Mouse (Mus musculus) retina, embryonic 14.5 days (tissue): ENCODE measurements at regions not wholly inside any gene's neighbourhood (a gene's known extent, or its start where the extent isn't known, plus 50 kb on each side); places are given as distances from the start of the nearest gene placed in this dataset.
A peak's percentile ranks its signal among the peaks of the same experiment; 100 is the strongest.

Experiments
- DNase-seq: peaks from one replicate; pipeline ENCODE4 v3.0.0-alpha.2; 2015; ENCODE audit warnings: low spot score

DNA sequence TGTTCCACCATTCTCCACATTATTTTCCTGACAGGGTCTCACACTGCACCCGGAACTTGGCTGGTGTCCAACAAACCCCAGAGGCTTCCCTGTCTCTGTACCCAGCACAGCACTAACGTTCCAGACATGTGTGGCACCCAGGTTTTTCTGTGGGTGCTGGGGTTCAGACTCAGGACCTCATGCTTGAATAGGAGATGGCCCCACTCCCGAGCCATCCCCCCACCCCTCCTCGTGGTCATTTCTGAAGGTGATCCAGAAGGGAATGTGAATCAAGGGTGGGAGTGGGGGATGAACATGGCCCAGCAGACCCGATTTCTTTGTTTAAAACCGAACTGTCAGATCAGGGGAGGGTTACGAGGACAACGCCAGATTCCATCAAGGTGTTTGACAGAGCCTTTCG is 245.6 kb downstream of the Tbc1d1 start:
- no peak for DNase-seq

DNA sequence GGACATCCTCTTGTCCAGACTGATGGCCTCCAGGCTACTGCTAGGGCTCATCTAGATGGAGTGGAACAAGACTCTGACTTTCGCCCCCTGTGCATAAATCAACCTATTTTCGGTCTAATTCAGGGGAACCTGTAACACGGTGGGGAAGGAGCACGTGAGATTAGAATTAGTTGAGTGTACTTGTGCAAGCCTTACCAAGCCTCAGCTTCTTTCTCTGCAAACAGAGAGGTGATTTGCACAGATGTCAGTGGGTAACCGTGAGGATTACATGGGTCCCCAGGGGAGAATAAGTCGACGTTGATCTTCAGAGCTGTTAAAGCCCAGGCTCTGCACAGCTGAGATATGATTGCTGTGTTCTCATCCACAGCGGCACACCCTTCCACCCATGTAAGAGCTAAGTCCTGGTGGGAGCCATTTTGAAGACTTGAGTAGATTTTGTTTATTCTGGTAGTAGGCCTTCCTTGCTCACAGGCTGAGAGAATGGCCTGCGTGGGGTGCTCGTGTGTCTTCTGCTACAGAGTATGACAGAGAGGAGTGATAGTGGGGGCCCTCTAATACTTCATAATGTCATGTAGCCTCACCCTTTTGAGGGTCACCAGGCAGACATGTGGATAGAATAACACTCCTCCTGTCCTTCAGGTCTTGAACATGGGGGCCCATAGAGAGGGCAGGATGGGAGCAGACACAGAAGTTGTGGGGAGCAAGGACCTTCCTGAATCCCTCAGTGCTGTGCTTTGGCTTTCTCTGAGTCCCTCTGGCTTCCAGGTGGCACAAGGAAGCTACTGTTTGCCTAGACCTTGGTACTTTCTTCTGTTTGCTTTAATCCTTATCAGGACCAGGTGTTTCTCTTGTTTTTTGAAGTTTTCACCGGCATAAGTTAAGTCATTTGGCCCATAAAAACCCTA is 247.2 kb downstream of the Tbc1d1 start:
- DNase-seq: no peak

DNA sequence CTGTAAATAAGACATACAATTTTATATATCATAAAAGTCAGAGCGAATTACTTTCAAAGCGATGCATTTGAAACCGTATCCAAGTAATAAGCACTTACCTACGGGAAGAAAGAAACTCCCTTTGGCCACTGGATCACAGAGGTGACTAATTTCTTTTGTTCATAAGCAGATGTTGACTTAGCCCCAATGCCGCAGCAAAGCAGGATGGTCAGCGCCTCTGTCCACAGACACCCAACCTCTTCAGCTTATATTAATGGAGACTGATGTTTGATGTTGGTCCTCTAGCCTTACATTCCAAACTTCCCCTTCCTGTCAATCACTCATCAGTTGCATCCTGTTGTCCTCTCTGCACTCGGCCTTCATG is 247.9 kb downstream of the Tbc1d1 start:
- no peak for DNase-seq

DNA sequence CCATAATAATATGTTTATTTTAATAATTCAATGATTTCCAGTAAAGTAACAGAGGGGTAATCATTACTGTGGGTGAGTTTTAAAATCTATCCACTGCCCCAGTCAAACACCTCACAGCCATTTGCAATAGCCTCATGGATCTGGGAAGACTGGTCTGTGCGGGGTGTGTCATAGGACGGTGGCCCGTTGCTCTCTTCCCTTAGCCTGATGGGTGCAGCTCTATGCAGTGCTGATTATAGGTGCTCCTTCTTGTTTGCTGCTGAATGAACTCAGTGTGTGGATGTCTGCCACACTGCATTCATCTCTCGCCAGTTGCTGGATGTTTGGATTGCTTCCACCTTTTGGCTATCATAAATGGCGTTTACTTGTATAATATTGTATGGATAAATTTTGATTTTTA is 248.4 kb downstream of the Tbc1d1 start:
- DNase-seq: no peak

DNA sequence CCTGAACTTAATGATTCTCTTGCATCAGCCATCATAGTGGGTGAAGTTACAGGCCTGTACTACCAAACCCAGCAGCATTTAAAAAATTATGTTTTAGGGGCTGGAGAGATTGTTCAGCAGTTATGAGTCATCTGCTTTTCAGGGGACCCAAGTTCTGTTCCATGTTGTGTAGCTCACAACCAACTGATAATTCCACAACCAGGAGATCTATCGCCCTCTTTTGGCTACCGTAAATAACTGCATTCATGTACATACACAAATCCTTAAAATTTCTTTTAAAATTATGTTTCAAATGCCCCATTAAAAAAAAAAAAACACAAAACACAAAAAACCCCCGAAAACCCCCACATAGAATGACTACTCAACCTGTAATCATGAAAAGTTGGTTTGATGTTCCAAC is 252.8 kb downstream of the Tbc1d1 start:
- no peak for DNase-seq

DNA sequence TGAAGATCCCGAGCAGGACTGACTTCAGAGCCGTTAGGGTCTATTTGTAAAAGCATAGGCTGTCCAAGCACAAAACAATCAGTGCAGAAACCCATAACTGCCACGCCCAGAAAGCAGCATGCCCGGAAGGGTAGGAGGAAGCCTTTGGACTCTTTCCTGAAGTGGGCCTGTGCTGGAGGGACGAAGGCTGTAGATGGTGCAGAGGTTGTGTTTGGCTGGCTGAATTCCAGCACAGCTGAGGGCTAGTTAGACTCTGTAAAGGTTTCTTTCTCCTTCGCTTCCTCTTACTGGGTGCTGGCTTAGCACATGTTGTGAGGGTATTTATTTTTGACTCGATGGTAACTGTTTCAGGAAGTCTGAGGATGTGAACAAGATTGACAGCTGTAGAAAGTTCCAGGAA is 254.5 kb downstream of the Tbc1d1 start:
- DNase-seq: no peak

DNA sequence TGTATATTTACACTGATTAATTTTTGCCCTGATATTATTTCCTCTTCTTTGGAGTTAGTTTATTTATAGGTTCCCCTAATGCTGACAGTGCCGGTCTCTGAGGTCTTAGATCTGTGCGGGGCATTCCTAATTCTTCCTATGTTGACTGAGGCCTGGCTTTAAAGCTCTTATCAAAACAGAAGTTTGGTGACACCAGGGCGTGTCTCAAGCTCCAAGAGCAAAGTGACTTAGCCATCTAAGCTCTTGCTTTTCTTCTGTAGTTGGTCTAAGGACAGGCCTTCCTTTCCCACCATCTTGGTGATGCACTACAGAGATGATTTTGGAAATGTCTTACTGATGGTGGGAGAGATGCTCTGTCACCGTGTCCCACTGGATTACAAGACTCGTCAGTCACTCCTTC is 258.4 kb downstream of the Tbc1d1 start:
- no peak for DNase-seq

DNA sequence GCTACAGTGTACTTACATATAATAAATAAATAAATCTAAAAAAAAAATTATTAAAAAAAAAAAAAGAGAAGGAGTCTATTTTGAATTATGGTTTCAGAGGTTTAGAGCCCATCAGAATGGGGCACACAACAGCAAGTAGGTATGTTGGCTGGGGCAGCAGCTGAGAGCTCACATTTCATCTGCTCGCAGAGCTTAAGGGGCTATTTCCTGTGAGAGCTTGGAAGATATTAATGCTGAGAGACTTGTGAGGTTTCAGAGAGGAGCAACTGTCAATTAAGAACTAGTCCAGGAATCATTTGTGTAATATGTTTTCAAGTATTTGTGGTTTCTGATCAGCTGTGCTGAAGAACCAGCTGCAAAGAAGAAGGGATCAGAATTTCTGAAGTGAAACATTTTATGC is 263.3 kb downstream of the Tbc1d1 start:
- no peak for DNase-seq

DNA sequence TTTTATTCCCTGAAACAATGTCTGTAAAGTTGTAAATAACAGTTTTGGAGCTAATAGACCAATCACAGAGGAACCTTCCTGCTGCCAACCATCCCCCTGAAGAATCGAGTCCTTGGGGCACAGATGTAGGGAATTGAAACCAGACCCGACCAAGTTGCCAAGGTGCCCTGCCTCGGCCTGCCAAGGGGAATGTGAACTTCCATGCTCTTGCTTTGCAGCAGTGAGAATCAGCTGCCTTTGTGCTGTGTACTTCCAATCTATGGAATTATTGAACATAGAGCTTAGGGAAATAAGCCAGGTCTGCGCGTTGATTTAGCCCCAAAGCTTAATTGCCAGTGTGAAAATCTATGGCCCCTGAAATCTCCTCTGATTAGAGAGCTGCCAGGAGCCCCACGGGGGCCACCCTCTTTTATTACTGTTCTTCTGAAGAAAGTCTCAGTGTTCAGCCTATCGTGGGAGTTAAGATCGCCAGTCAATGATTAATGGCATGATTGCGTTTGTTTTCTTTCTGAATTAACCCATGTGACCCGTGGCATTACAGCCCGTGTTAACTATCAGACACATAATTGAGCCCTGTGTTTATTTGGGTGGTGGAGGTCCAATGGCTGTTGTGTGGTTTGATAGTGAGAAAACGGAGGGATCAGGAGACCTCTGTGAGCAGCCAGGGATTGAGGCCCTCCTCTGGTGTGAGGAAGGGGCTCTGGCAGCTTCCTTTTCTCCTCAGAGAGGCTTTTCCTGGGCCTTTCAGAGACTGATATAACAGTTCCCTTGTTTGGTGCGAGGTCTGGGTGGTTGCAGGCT is 266.9 kb downstream of the Tbc1d1 start:
- peak; percentile 11 for DNase-seq

DNA sequence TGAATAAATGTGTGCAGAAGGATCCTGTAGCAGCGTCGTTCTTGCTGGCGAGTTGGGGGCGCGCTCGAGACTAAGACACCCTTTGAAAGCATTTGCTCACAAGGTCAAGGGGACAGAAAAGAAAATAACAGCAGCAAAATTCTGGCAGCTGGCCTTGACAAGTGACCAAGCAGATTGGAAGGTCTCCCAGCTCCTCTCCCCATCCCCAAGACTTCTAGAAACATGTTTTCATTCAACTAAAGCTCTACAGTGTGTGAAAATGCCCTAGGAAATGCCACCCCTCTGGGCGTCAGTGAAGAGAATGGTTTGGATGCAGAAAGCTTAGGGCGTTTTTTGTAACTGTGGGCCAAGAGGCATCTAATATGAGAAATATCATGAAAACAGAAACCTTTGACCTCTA is 272.7 kb downstream of the Tbc1d1 start:
- DNase-seq: no peak

DNA sequence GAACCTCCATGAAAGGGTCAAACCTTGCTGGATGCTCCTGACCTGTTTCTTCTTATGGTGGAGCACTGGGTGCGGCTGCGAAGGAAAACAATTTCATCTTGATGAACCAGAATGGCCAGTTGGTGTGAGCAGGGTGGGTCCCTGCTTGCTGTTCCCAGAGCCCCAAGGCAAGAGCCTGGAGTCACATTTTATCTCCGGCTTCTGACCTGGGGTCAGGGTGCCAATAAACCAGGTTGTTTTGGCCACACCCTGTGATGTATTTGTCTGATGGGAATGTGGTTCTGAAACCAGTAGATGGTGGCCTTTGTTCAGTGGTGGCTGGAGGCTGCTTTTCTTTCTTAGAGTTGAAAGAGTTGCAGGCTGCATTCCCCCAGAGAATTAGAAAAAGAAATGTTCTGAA is 274.4 kb downstream of the Tbc1d1 start:
- no peak for DNase-seq

DNA sequence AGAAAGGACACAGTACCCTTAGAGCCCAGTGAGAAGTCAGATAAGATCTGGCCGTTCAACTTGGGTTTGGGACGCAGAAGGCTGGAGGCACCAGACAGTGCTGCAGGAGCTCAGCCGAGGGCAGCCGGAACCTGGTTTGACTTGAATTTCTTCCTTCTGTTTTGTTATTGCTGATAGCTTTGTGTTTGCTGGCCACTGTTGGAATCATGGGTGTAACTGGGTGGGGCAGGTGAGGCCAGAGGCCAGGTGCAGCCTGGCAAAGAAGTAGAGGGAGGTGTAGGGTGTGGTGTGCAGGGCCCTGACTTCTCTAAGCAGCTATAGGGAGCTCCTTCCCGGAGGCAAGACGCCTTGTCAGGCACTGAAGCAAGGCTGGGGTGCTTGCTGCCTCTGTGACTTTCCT is 275.5 kb downstream of the Tbc1d1 start:
- DNase-seq: no peak

DNA sequence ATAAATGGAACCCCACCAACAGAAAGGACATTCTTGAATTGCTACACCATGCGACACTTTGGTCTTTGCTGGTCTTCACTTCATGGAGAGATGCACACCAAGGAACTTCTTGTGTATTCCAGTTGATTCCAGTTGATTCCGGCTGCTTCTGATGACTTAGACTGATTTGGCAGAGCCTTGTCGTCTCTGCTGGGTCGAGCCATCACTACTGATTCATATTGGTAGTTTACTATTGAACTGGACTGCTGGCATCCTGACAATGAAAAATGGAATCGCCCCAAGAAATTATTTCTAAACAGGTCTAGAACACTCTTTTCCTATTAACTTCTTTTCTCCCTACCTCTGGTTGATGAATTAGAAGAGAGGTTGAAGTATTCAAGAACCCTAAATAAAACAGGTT is 277.7 kb downstream of the Tbc1d1 start:
- DNase-seq: no peak

DNA sequence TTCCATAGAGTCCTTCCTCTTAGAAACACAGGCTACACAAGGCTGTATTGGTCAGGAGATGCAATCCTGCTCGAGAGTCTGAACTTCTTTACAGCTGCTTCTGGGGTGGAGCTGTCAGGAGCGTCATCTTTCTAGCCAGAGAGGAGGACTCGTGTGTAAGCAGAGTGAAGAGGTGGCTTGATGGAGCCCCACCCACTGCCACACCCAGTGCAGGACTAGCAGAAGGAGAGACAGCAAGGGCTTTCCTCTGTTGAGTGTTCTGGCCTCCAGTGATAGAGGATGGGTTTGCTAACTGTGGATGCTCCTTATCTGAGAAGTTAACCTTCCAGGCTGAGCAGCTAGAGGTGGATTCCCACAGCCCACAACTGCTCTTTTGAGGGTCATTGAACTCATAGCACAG is 279.4 kb downstream of the Tbc1d1 start:
- DNase-seq: no peak

DNA sequence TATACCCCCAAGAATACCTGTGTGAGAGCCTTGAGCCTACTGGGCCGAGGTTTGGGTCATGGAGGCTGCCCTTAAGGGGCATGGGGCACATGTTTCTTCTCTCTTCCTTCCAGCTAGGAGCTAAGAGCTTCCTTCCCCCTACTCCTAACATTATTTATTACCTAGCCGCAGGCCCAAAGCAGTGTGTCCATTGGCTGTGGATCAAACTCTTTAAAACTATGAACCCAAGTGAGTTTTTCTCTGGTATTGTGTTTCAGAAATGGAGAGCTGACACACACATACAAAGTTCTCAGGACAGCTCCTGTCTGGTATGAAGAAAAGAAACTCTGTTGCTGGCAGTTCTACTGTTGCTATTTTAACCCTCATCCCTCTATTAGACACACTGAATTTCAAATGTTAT is 279.9 kb downstream of the Tbc1d1 start:
- DNase-seq: no peak

DNA sequence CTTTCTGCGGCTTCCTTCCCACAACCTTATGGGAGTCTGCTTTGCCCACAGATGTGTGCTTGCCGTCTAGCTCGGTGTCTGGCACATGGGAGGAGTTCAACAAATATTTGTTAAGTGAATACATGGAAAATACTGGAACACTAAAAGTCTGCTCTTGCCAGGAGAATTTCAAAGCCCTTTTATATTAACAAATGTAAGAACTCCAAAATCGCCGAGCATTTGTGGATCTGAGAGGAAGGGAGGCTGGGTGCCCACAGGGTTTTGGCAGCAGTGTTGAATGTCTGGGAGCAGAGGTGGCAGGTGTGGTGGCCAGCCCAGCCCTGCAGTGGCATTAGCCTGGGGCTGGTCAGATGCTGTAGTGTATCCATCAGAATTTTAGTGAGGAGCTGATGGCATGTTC is 281.6 kb downstream of the Tbc1d1 start:
- DNase-seq: no peak

DNA sequence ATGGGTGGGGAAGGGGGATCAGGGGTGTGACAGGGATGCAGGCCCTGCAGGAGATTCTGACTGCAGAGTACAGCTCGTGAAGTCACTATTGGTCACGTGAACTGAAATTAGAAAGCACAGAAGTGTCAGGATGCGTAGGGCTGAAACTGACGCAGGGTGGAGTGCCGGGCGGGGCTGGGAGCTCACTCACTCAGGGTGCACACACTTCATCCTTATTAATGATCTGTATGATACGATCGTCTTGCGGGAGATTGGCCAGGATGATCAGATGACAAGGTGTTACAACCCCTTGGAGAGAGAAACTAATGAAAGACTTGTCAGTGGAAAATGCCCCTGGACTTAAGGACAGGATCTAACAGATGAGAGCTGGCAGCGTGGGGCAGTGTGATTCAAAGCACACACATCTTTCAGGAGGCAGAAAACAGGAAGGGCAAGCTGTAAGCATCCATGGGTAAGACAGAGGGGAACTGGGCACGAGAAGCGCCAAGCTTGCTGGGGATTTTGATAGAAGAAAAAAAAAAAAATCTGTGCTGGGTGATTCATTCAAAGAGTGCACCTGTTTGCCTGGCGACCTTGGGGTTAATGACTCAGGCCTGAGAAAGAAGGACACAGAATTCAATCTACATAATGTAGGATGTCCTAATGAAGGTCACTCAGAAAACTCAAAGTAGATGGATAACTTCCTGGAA is 282.5 kb downstream of the Tbc1d1 start:
- DNase-seq: no peak

DNA sequence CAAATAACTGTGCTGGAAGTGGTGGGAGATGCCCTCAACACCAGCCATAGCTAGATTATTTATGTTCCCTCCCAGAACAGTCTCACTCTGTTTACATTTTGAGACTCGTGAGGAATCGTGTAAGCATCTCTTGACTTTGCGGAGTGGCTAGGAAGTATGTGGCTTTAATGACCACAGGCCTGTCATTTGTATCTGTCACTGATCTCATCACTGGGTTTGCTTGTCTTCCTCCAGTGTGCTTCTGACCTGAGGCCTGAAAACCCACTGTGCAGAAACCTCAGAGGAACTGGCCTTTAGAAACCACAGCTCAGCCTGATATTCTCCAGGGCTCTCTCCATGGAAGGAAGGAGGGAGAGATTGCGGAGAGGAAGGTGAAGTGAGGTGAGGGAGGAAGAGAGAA is 291.7 kb downstream of the Tbc1d1 start:
- no peak for DNase-seq

DNA sequence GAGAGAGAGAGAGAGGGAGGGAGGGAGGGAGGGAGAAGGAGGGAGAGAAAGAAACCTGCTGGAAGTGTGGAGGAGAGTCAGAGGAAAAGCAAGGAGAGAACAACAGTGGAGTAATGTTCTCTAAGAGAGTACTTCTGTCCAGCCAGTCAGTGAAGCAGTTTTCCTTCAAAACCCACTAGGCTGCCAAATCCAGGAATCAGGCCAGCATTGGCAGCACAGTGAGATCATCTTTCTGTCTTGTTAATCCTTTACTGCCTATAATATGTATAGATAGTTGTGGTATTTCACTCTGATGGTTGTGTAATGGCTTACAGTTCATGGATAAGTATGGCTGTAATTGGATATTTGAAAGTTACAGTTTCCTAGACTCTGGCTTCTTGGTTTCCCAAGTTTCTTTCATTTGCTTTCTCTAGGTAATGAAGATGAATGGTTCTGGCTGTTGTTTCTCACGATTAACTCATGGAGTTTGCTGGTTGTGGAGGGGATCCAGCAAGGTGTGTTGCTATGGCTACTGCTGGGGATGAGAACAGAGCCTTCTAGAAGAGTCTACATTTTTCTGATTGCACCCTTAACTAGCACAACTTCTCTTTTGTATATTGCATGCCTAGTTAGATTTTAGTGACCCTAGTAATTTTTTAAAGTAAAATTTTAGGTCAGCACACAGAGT is 296.7 kb downstream of the Tbc1d1 start:
- no peak for DNase-seq

DNA sequence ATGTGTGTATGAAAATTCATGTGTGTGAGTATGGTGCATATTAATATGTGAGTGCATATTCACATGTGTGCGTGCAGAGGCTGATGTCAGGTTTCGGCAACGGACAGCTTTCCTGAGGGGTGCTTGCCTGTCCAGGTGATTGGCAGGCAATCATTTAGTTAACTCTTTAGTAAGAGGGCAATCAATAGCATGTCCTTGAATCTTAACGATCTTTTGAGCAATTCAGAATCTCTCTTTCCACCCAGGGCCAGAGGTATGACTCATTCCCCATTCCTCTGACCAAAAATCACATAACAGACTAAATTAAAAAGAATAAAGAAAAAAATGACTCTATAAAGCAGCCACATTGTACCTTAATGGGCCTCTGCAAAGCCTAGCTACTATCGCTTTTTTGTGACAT is 303.7 kb downstream of the Tbc1d1 start:
- no peak for DNase-seq

DNA sequence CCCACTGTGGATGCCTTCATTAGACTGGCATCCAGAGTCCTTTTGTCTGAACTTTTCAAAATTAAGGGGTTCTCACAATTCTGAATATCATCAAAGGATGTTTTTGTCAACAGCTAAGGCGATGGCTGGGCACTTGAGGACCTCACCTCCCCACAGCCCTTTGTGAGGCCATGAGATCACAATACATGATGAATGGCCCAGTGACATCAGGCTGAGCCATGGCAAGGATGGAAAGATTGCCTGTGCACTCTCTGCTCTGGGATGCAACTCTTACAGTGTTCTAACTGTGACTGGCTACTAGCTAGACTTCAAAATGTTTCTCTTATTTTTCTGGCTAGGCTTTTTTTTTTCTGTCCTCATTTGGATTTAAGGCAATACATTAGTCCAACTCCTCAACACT is 304.8 kb downstream of the Tbc1d1 start:
- no peak for DNase-seq

DNA sequence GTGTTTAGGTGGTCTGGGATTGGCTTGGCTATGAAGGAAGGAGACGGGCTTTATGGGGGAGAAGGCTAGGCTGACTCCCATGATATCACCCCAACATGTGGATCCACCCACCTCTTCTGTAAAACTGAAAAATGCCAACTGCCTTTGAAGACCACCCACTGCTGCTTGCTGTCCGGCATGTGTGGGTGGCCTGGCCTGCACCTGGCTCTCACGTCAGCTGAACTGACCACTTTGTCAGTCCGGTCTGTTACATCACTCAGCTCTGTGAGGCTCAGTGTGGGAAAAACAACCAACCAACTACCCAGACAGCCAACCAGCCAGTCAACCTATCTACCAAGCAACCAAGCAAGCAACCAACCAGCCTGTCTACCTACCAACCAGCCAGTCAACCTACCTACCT is 305.5 kb downstream of the Tbc1d1 start:
- no peak for DNase-seq
